Mouse (Mus musculus) midbrain, embryonic 11.5 days (tissue): ENCODE results near the gene 9630041A04Rik. TPM values are rescaled to one million over a fixed set of nuclear protein-coding genes. Genes with fewer than 3 reads are reported as not detected.

ENCODE experiments used
- ATAC-seq: fragments of 200-750 bp; cut with Nextera tagmentation; 2 replicates; pipeline ENCODE4 v1.8.0; 2017; ENCODE audit warnings: moderate TSS enrichment, moderate library complexity; ENCODE audit not compliant: low FRiP score
- DNase-seq: peaks from one replicate; pipeline ENCODE4 v3.0.0; 2015; ENCODE audit warnings: low spot score; ENCODE audit errors: missing footprints
- H3K27ac ChIP-seq: fragments of 300-500 bp; sonication (generic); 2 replicates; pipeline ENCODE4 v1.5.1; 2014; ENCODE audit warnings: low read depth, low read length
- H3K27me3 ChIP-seq: fragments of 300-500 bp; sonication (generic); 2 replicates; pipeline ENCODE4 v1.6.1; 2014; ENCODE audit warnings: mild to moderate bottlenecking, low read length, moderate library complexity, mixed read lengths; ENCODE audit not compliant: control insufficient read depth, insufficient read depth
- H3K36me3 ChIP-seq: fragments of 300-500 bp; sonication (generic); 2 replicates; pipeline ENCODE4 v1.6.1; 2014; ENCODE audit warnings: mild to moderate bottlenecking, low read length, moderate library complexity, mixed read lengths; ENCODE audit not compliant: control insufficient read depth, insufficient read depth
- H3K4me1 ChIP-seq: fragments of 300-500 bp; sonication (generic); 2 replicates; pipeline ENCODE4 v1.6.1; 2014; ENCODE audit warnings: low read length; ENCODE audit not compliant: control insufficient read depth, insufficient read depth
- H3K4me2 ChIP-seq: fragments of 300-500 bp; sonication (generic); 2 replicates; pipeline ENCODE4 v1.6.1; 2014; ENCODE audit warnings: mild to moderate bottlenecking, moderate library complexity
- H3K4me3 ChIP-seq: fragments of 300-500 bp; sonication (generic); 2 replicates; pipeline ENCODE4 v1.5.1; 2014; ENCODE audit warnings: low read depth, low read length
- H3K9ac ChIP-seq: fragments of 300-500 bp; sonication (generic); 2 replicates; pipeline ENCODE4 v1.6.1; 2014; ENCODE audit warnings: low read length
- H3K9me3 ChIP-seq: fragments of 300-500 bp; sonication (generic); 2 replicates; pipeline ENCODE4 v1.6.1; 2016; ENCODE audit warnings: low read length; ENCODE audit not compliant: control insufficient read depth
- WGBS: fragments of 180-500 bp; shearing (Covaris S2); extraction: QIAGEN DNeasy Blood & Tissue Kit; methylation state at CpG from one replicate; pipeline ENCODE4 v1.1.7; 2014; 5-methylcytosine and 5-hydroxymethylcytosine counted together
- polyA plus RNA-seq: library from polyadenylated mRNA; unstranded; fragments of >200 nt; fragmentation: Nextera tagmentation; extraction: Ambion mirVana; gene quantifications from 2 replicates; pipeline ENCODE4 v1.2.1, GENCODE M21; 2014

9630041A04Rik gene
- polyA plus RNA-seq, 1 experiment from 2014 or later, result 0.18 TPM

GRCm38 (mm10) chr9:101971806-101972205 is 110.2 kb downstream of the 9630041A04Rik start:
- H3K4me3 ChIP-seq, result no peak overlapping the region
- H3K27me3 ChIP-seq, result no peaks in the 10 kb centered on the region
- H3K9me3 ChIP-seq, result no peaks in the 10 kb centered on the region
- H3K36me3 ChIP-seq, result no peaks in the 10 kb centered on the region
- H3K9ac ChIP-seq, result no peak overlapping the region
- DNase-seq (peak; percentile 84), ATAC-seq (no peak)
- 41% methylated on average over 6 of the region's 6 CpGs for WGBS
- no peak overlapping the region for H3K27ac ChIP-seq
- no peak overlapping the region for H3K4me2 ChIP-seq
- no peaks in the 10 kb centered on the region for H3K4me1 ChIP-seq

GRCm38 (mm10) chr9:101972314-101972713 is 110.7 kb downstream of the 9630041A04Rik start:
- no peak overlapping the region for H3K4me2 ChIP-seq
- H3K9ac ChIP-seq, result no peak overlapping the region
- 79% methylated on average over 8 of the region's 8 CpGs for WGBS
- H3K4me3 ChIP-seq, result no peak overlapping the region
- DNase-seq, result no peak
- ATAC-seq, result no peak
- no peaks in the 10 kb centered on the region for H3K9me3 ChIP-seq
- no peak overlapping the region for H3K27ac ChIP-seq
- no peaks in the 10 kb centered on the region for H3K4me1 ChIP-seq
- no peaks in the 10 kb centered on the region for H3K27me3 ChIP-seq
- no peaks in the 10 kb centered on the region for H3K36me3 ChIP-seq

GRCm38 (mm10) chr9:101976884-101977465 is 115.3 kb downstream of the 9630041A04Rik start:
- no peaks in the 10 kb centered on the region for H3K4me1 ChIP-seq
- H3K36me3 ChIP-seq, result no peaks in the 10 kb centered on the region
- no peaks in the 10 kb centered on the region for H3K27me3 ChIP-seq
- H3K4me3 ChIP-seq, result no peak overlapping the region
- no peak overlapping the region for H3K9ac ChIP-seq
- ATAC-seq (no peak), DNase-seq (no peak)
- no peak overlapping the region for H3K27ac ChIP-seq
- H3K9me3 ChIP-seq, result no peaks in the 10 kb centered on the region
- 92% methylated on average over 4 of the region's 4 CpGs for WGBS
- H3K4me2 ChIP-seq, result no peak overlapping the region

- 85% methylated on average over 2 of the region's 2 CpGs for WGBS
- Histone ChIP-seq H3K36me3 (no peaks in the 10 kb centered on the region), H3K27me3 (no peaks in the 10 kb centered on the region), H3K9ac (no peak overlapping the region), H3K4me3 (no peak overlapping the region), H3K27ac (no peak overlapping the region), H3K9me3 (no peaks in the 10 kb centered on the region), H3K4me2 (no peak overlapping the region), H3K4me1 (no peaks in the 10 kb centered on the region)
- ATAC-seq (no peak), DNase-seq (no peak)
Measured at GRCm38 (mm10) chr9:101981161-101981560, 119.5 kb downstream of the 9630041A04Rik start.

- H3K36me3 ChIP-seq, result no peaks in the 10 kb centered on the region
- H3K9ac ChIP-seq, result no peak overlapping the region
- no peak for ATAC-seq
- no peaks in the 10 kb centered on the region for H3K27me3 ChIP-seq
- H3K4me3 ChIP-seq, result no peak overlapping the region
- H3K4me2 ChIP-seq, result no peak overlapping the region
- WGBS, result 86% methylated on average over 7 of the region's 7 CpGs
- H3K9me3 ChIP-seq, result no peaks in the 10 kb centered on the region
- no peaks in the 10 kb centered on the region for H3K4me1 ChIP-seq
- no peak for DNase-seq
- H3K27ac ChIP-seq, result no peak overlapping the region
Measured at GRCm38 (mm10) chr9:101982378-101982777, 120.7 kb downstream of the 9630041A04Rik start.

- ATAC-seq, result no peak
- WGBS, result 85% methylated on average over 2 of the region's 2 CpGs
Measured at GRCm38 (mm10) chr9:101986910-101987309, 125.3 kb downstream of the 9630041A04Rik start.

GRCm38 (mm10) chr9:101990032-101990431 is 128.4 kb downstream of the 9630041A04Rik start:
- Histone ChIP-seq H3K4me1 (no peaks in the 10 kb centered on the region), H3K36me3 (no peaks in the 10 kb centered on the region), H3K27me3 (no peaks in the 10 kb centered on the region), H3K4me2 (no peak overlapping the region), H3K27ac (no peak overlapping the region), H3K9ac (no peak overlapping the region), H3K9me3 (no peaks in the 10 kb centered on the region), H3K4me3 (no peak overlapping the region)
- 94% methylated on average over 6 of the region's 6 CpGs for whole genome bisulfite sequencing
- DNase-seq, result no peak
- no peak for ATAC-seq

More at GRCm38 (mm10) chr9:101986910-101987309, 125.3 kb downstream of the 9630041A04Rik start:
- Histone ChIP-seq H3K4me1 (no peaks in the 10 kb centered on the region), H3K9ac (no peak overlapping the region), H3K4me3 (no peak overlapping the region), H3K27ac (no peak overlapping the region), H3K36me3 (no peaks in the 10 kb centered on the region), H3K4me2 (no peak overlapping the region), H3K9me3 (no peaks in the 10 kb centered on the region), H3K27me3 (no peaks in the 10 kb centered on the region)
- no peak for DNase-seq

GRCm38 (mm10) chr9:101990836-101991235 is 129.2 kb downstream of the 9630041A04Rik start:
- Histone ChIP-seq H3K9me3 (no peaks in the 10 kb centered on the region), H3K4me3 (no peak overlapping the region), H3K27me3 (no peaks in the 10 kb centered on the region), H3K4me2 (no peak overlapping the region), H3K27ac (no peak overlapping the region), H3K36me3 (no peaks in the 10 kb centered on the region), H3K9ac (no peak overlapping the region), H3K4me1 (no peaks in the 10 kb centered on the region)
- ATAC-seq (no peak), DNase-seq (no peak)
- whole genome bisulfite sequencing, result 87% methylated on average over 12 of the region's 12 CpGs
